Mouse (Mus musculus) stomach, embryonic 14.5 days (tissue): ENCODE results near the gene Spink2. TPM values are rescaled to one million over a fixed set of nuclear protein-coding genes. Genes with fewer than 3 reads are reported as not detected.

Experiments
- ATAC-seq: fragments of 200-750 bp; cut with Nextera tagmentation; 2 replicates; pipeline ENCODE4 v1.8.0; 2017; ENCODE audit warnings: low read depth, moderate TSS enrichment; ENCODE audit not compliant: insufficient number of reproducible peaks, insufficient read depth, low FRiP score
- H3K27ac ChIP-seq: fragments of 300-500 bp; sonication (generic); 2 replicates; pipeline ENCODE4 v1.5.1; 2014; ENCODE audit warnings: mild to moderate bottlenecking, low read length, moderate library complexity, mixed read lengths
- H3K27me3 ChIP-seq: fragments of 300-500 bp; sonication (generic); 2 replicates; pipeline ENCODE4 v1.6.1; 2014; ENCODE audit warnings: low read length, control low read depth, mixed read lengths; ENCODE audit not compliant: control insufficient read depth, insufficient read depth
- H3K36me3 ChIP-seq: fragments of 300-500 bp; sonication (generic); 2 replicates; pipeline ENCODE4 v1.6.1; 2014; ENCODE audit warnings: mild to moderate bottlenecking, control low read depth, low read length, moderate library complexity, mixed read lengths; ENCODE audit not compliant: control insufficient read depth, insufficient read depth
- H3K4me1 ChIP-seq: fragments of 300-500 bp; sonication (generic); 2 replicates; pipeline ENCODE4 v1.6.1; 2014; ENCODE audit warnings: low read length, control low read depth, mixed read lengths; ENCODE audit not compliant: control insufficient read depth, insufficient read depth
- H3K4me2 ChIP-seq: fragments of 300-500 bp; sonication (generic); replicated peaks from 2 replicates; pipeline ENCODE4 v1.6.1; 2014; ENCODE audit warnings: low read depth, low read length, control low read depth
- H3K4me3 ChIP-seq: fragments of 300-500 bp; sonication (generic); 2 replicates; pipeline ENCODE4 v1.5.1; 2014; ENCODE audit warnings: low read depth, low read length, control low read depth
- H3K9ac ChIP-seq: fragments of 300-500 bp; sonication (generic); replicated peaks from 2 replicates; pipeline ENCODE4 v1.6.1; 2014; ENCODE audit warnings: low read depth, mild to moderate bottlenecking, control low read depth, low read length, moderate library complexity, mixed read lengths
- H3K9me3 ChIP-seq: fragments of 300-500 bp; sonication (generic); 2 replicates; pipeline ENCODE4 v1.6.1; 2016; ENCODE audit warnings: low read depth, low read length, control low read depth; ENCODE audit not compliant: control insufficient read depth
- WGBS: fragments of 180-500 bp; shearing (Covaris S2); extraction: QIAGEN DNeasy Blood & Tissue Kit; methylation state at CpG from one replicate; pipeline ENCODE4 v1.1.7; 2014; 5-methylcytosine and 5-hydroxymethylcytosine counted together
- polyA plus RNA-seq: library from polyadenylated mRNA; unstranded; fragments of >200 nt; fragmentation: Nextera tagmentation; extraction: Ambion mirVana; gene quantifications from 2 replicates; pipeline ENCODE4 v1.2.1, GENCODE M21; 2014

Spink2 gene
- polyA plus RNA-seq, result 0.43 and 0.88 TPM in 2 replicates

DNA sequence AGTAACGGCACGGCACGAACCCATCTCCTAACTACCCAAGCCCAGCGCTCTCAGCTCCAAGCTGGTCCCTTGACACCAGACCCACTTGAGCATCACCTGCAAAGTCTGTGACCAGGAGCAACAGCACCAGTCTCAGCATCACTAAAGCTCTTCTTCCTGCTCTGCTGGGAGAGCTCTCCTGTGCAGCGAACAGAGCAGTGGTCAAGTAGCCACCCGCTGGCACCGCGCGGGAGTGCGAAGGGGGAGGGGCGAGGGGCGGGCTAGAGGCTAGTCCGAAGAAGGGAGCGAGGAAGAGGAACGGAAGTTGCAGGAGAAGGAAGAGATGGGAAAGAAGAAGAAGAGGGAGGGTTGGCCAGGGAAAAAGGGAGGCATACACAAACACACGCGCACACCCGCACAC, at the start of gene Spink2:
Spink2 (minus strand) TSS at position 236 of the 400 bp plus-strand sequence.
- H3K36me3 ChIP-seq, result no peaks in the 10 kb centered on the region
- 9% methylated on average over 14 of the region's 18 CpGs for WGBS
- H3K4me1 ChIP-seq, result no peaks in the 10 kb centered on the region
- no peaks in the 10 kb centered on the region for H3K9me3 ChIP-seq
- H3K27me3 ChIP-seq, result no peaks in the 10 kb centered on the region
- H3K9ac ChIP-seq, result no peak within 1 kb of the TSS
- H3K4me3 ChIP-seq, result peak within 1 kb of the TSS; percentile 19; the same call in 1 of the 2 replicates
- no peak within 1 kb of the TSS for H3K27ac ChIP-seq
- peak; percentile 77; the same call in 1 of the 2 replicates for ATAC-seq
- H3K4me2 ChIP-seq, result peak within 1 kb of the TSS; percentile 47

DNA sequence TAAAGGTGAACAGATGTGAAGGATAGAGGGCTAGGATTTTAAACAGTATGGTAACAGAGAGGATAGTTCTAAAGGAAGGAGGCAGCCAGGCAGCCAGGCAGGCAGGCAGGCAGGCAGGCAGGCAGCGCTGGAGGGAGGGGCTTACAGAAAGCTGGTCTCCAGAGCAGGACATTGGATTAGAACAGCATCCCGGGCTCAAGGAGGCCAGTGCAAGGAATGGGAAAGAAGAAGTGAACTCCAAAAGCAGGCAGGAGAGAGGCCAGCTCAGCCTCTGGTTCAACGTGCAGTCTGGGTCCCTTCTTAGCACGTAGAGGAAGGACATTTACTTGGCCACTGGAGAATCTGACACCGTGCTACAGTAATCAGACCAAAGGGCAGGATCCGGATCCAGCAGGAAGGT, 48.9 kb upstream of the Spink2 start:
- ATAC-seq, result no peak
- no peak overlapping the region for H3K4me3 ChIP-seq
- H3K27ac ChIP-seq, result no peak overlapping the region
- H3K27me3 ChIP-seq, result no peaks in the 10 kb centered on the region
- no peak overlapping the region for H3K4me2 ChIP-seq
- no peaks in the 10 kb centered on the region for H3K9me3 ChIP-seq
- no peaks in the 10 kb centered on the region for H3K4me1 ChIP-seq
- H3K36me3 ChIP-seq, result no peaks in the 10 kb centered on the region
- no peak overlapping the region for H3K9ac ChIP-seq
- WGBS, result 51% methylated on average over 6 of the region's 6 CpGs

DNA sequence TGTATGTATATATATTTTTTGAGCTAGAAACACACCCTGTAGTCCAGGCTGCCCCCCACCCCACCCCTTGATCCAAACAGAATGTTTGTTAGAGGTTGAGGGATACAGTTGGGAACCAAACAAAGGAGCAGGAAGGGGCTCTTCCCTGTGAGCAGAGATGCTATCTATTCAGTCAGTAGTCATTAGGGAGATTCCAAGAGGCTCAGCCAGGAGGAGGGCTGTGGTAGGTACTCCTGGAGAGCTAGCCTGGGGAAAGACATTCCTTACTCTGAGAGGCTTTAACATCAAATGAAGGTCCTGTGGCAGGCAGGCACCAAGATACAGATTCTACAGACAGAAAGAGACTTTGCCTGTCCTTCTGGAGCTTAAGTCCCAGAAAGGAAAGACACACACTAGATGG, 48.0 kb upstream of the Spink2 start:
- Histone ChIP-seq H3K36me3 (no peaks in the 10 kb centered on the region), H3K9ac (no peak overlapping the region), H3K27ac (no peak overlapping the region), H3K4me2 (no peak overlapping the region), H3K27me3 (no peaks in the 10 kb centered on the region), H3K9me3 (no peaks in the 10 kb centered on the region), H3K4me3 (no peak overlapping the region), H3K4me1 (no peaks in the 10 kb centered on the region)
- no peak for ATAC-seq

DNA sequence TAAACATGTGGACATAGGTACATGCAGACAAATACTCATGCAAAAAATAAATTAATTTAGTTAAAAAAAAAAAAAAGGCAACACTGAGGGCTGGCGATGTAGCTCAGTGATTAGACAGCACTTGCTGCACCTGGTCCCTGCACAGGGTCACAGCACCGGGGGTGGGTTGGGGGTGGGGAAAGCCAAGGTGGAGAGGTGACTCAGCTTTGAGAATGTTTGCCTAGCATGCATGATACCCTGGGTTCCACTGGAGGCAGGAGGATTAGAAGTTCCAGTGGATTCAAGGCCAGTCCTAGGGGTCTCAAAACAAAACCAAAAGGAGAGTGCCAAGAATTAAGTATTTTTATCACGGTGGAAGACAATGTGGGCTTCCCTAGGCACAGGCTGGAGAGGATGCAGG, 46.3 kb upstream of the Spink2 start:
- Histone ChIP-seq H3K36me3 (no peaks in the 10 kb centered on the region), H3K4me1 (no peaks in the 10 kb centered on the region), H3K9ac (no peak overlapping the region), H3K27me3 (no peaks in the 10 kb centered on the region), H3K9me3 (no peaks in the 10 kb centered on the region), H3K4me2 (no peak overlapping the region), H3K27ac (no peak overlapping the region), H3K4me3 (no peak overlapping the region)
- no peak for ATAC-seq
- WGBS, result 74% methylated on average over 3 of the region's 3 CpGs

DNA sequence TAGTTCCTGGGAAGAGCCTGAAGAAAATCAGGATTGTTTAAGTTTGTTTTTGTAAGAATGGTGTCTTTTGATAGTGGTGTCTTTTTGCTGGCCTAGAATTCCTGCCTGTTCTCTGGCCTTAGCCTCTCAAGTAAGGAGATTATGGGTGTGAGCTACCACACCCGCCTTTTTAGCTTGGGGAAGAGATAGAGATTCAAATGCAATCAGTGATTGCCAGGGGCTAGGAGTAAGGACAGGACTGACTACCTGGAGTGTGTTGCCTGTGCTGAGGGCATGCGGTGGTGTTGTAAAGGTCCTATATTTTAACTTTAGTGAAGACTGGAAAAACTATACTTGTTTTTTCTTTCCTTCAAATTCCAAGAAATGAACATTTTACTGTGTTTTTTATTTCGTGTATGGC, 43.1 kb upstream of the Spink2 start:
- no peak overlapping the region for H3K4me2 ChIP-seq
- H3K4me3 ChIP-seq, result no peak overlapping the region
- no peaks in the 10 kb centered on the region for H3K27me3 ChIP-seq
- H3K9me3 ChIP-seq, result no peaks in the 10 kb centered on the region
- H3K27ac ChIP-seq, result no peak overlapping the region
- no peak for ATAC-seq
- WGBS, result 66% methylated on average over 3 of the region's 3 CpGs
- no peaks in the 10 kb centered on the region for H3K4me1 ChIP-seq
- H3K9ac ChIP-seq, result no peak overlapping the region
- H3K36me3 ChIP-seq, result no peaks in the 10 kb centered on the region

DNA sequence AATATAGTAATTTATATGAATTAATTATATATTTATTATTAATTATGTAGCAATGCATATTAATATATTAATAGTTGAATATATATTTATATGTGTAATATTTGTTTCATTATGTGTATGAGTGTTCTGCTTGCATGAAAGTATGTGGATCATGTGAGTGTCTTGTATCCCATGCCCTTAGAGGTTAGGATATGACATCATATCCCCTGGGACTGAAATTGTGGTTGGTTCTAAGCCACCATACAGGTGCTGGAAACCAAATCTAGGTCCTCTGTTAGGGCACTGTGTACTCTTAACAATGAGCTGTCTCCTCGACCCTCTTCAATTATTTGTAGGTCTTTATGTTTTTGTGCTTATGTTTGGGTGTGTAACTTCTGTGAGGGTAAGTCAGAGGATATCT, 41.9 kb upstream of the Spink2 start:
- H3K9me3 ChIP-seq, result no peaks in the 10 kb centered on the region
- H3K36me3 ChIP-seq, result no peaks in the 10 kb centered on the region
- H3K4me2 ChIP-seq, result no peak overlapping the region
- no peaks in the 10 kb centered on the region for H3K27me3 ChIP-seq
- H3K9ac ChIP-seq, result no peak overlapping the region
- ATAC-seq, result no peak
- H3K4me1 ChIP-seq, result no peaks in the 10 kb centered on the region
- no peak overlapping the region for H3K27ac ChIP-seq
- 68% methylated on average over 1 of the region's 1 CpGs for WGBS
- no peak overlapping the region for H3K4me3 ChIP-seq

DNA sequence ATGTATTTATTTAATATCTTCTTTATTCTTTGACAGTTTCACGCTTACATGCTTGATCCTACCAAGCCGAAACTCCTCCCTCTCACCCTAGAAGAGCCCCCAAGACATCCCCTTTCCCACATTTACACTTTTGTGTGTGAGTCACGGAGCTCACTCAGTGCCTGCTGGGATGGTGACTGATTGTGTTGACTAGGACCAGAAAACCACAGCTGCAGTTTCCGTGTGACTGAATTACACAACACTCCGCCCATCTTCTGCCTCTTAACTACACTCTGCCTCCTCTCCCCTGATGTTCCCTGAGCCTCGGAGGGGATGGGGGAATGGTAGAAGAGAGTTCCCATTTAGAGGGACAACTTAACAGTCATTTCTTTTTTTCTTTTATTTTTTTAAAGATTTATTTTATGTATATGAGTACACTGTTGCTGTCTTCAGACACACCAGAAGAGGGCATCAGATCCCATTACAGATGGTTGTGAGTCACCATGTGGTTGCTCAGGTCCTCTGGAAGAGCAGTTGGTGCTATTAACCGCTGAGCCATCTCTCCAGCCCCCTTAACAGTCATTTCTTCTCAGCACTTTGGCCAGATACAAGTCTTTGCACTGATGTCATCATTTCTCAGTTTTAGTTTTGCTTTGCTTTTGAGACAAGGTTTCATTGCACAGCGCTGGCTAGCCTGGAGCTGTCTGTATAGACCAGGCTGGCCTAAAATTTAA, 41.0 kb upstream of the Spink2 start:
- Histone ChIP-seq H3K4me1 (no peaks in the 10 kb centered on the region), H3K36me3 (no peaks in the 10 kb centered on the region), H3K27me3 (no peaks in the 10 kb centered on the region), H3K4me3 (no peak overlapping the region), H3K9me3 (no peaks in the 10 kb centered on the region), H3K4me2 (no peak overlapping the region), H3K27ac (no peak overlapping the region), H3K9ac (no peak overlapping the region)
- ATAC-seq, result no peak
- 61% methylated on average over 8 of the region's 8 CpGs for WGBS

DNA sequence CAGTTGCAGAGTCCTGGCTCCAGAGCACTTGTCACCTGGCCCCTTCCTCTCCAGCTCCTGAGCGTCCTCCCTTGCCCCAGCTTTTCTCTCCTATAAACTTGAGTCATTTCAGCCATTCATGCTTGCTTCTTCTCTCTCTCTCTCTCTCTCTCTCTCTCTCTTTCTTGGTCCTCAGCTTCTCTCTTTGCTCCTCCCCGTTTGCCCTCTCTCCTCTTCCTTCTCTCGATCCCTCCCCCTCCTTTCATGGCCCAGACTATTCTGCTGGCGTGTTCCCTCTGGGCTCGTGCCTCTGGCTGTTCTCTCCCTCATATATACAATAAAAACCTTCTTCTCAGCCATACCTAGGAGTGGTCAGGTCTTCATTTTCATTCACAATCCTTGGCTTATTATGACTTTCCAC, 40.4 kb upstream of the Spink2 start:
- Histone ChIP-seq H3K4me2 (no peak overlapping the region), H3K9me3 (no peaks in the 10 kb centered on the region), H3K36me3 (no peaks in the 10 kb centered on the region), H3K4me1 (no peaks in the 10 kb centered on the region), H3K9ac (no peak overlapping the region), H3K27me3 (no peaks in the 10 kb centered on the region), H3K27ac (no peak overlapping the region), H3K4me3 (no peak overlapping the region)
- ATAC-seq, result no peak
- WGBS, result 37% methylated on average over 5 of the region's 5 CpGs

DNA sequence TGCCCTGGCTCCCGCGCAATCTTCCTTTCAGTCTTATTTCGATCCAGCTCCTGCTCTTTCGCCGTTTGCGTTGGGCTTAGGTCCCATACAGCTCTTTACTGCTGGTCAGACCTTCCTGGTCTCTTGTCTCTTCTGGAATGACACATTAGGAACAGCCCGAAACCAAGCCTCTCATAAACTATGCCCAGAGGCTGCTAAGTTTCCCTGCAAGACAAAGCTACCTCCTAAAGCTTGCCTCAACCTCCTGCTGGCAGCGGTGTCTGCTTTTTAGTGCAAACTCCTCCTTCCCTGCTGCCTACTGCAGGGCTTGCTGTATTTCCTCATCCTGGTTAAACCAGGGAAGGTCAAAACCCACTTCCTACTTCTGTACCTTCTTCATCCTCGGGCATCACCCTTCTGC, 38.8 kb upstream of the Spink2 start:
- Histone ChIP-seq H3K9ac (no peak overlapping the region), H3K4me2 (no peak overlapping the region)
- WGBS, result 78% methylated on average over 9 of the region's 9 CpGs

More for the DNA sequence above, 38.8 kb upstream of the Spink2 start:
- Histone ChIP-seq H3K4me3 (no peak overlapping the region), H3K36me3 (no peaks in the 10 kb centered on the region), H3K4me1 (0 out of 2 replicates have a peak, but pooled peaks cover 4% of the 10 kb centered on the region), H3K9me3 (no peaks in the 10 kb centered on the region), H3K27ac (no peak overlapping the region), H3K27me3 (no peaks in the 10 kb centered on the region)
- ATAC-seq, result no peak
